Mouse (Mus musculus): ENCODE results near the gene Mpst.

Gene Mpst

GRCm38 (mm10) chr15:78406293-78406934 is at the start of gene Mpst:
TSS of gene Mpst (plus strand) at chr15:78406416.
- Histone ChIP-seq H3K9me3 (ENCODE audit: low read length) (no peaks in the 10 kb centered on the region), H3K4me1 (replicated peaks; ENCODE audit: low read depth, low read length) (peaks cover 85% of the 10 kb centered on the region), H3K36me3 (ENCODE audit: insufficient read depth, low read length) (peaks cover 15% of the 10 kb centered on the region), H3K27me3 (ENCODE audit: insufficient read depth, low read length) (peaks cover 25% of the 10 kb centered on the region), H3K4me3 (replicated peaks; ENCODE audit: low read length) (peak within 1 kb of the TSS; percentile 92)
- TF ChIP-seq NANOG (IDR thresholded peaks at IDR 0.05; ENCODE audit: borderline replicate concordance, low read length) (no peak), POU5F1 (IDR thresholded peaks at IDR 0.05; ENCODE audit: borderline replicate concordance, low read length) (no peak), CTCF (conservative IDR thresholded peaks at IDR 0.05; ENCODE audit: low read length) (no peak)

- Histone ChIP-seq H3K9me3 (ENCODE audit: low read length) (no peaks in the 10 kb centered on the region), H3K4me1 (replicated peaks; ENCODE audit: low read depth, low read length) (no peaks in the 10 kb centered on the region), H3K27me3 (ENCODE audit: insufficient read depth, low read length) (peaks cover 42% of the 10 kb centered on the region), H3K36me3 (ENCODE audit: insufficient read depth, low read length) (no peaks in the 10 kb centered on the region), H3K4me3 (replicated peaks; ENCODE audit: low read length) (no peak overlapping the region)
- TF ChIP-seq NANOG (IDR thresholded peaks at IDR 0.05; ENCODE audit: borderline replicate concordance, low read length) (no peak), CTCF (conservative IDR thresholded peaks at IDR 0.05; ENCODE audit: low read length) (no peak), POU5F1 (IDR thresholded peaks at IDR 0.05; ENCODE audit: borderline replicate concordance, low read length) (no peak)
Measured at GRCm38 (mm10) chr15:78365916-78366315, 40.3 kb upstream of the Mpst start.

- Histone ChIP-seq H3K9me3 (ENCODE audit: low read length) (no peaks in the 10 kb centered on the region), H3K36me3 (ENCODE audit: insufficient read depth, low read length) (no peaks in the 10 kb centered on the region), H3K4me1 (replicated peaks; ENCODE audit: low read depth, low read length) (no peaks in the 10 kb centered on the region), H3K4me3 (replicated peaks; ENCODE audit: low read length) (no peak overlapping the region), H3K27me3 (ENCODE audit: insufficient read depth, low read length) (peaks cover 45% of the 10 kb centered on the region)
- TF ChIP-seq NANOG (IDR thresholded peaks at IDR 0.05; ENCODE audit: borderline replicate concordance, low read length) (no peak), POU5F1 (IDR thresholded peaks at IDR 0.05; ENCODE audit: borderline replicate concordance, low read length) (no peak), CTCF (conservative IDR thresholded peaks at IDR 0.05; ENCODE audit: low read length) (no peak)
Measured at GRCm38 (mm10) chr15:78366875-78367274, 39.3 kb upstream of the Mpst start.

GRCm38 (mm10) chr15:78367811-78368210 is 38.4 kb upstream of the Mpst start:
- Histone ChIP-seq H3K27me3 (ENCODE audit: insufficient read depth, low read length) (peaks cover 50% of the 10 kb centered on the region), H3K9me3 (ENCODE audit: low read length) (no peaks in the 10 kb centered on the region)
- TF ChIP-seq POU5F1 (IDR thresholded peaks at IDR 0.05; ENCODE audit: borderline replicate concordance, low read length) (no peak), NANOG (IDR thresholded peaks at IDR 0.05; ENCODE audit: borderline replicate concordance, low read length) (no peak), CTCF (conservative IDR thresholded peaks at IDR 0.05; ENCODE audit: low read length) (no peak)

GRCm38 (mm10) chr15:78368926-78369346 is 37.3 kb upstream of the Mpst start:
- TF ChIP-seq NANOG (IDR thresholded peaks at IDR 0.05; ENCODE audit: borderline replicate concordance, low read length) (no peak), CTCF (conservative IDR thresholded peaks at IDR 0.05; ENCODE audit: low read length) (peak; percentile 79)
- H3K4me3 ChIP-seq (replicated peaks; ENCODE audit: low read length) = no peak overlapping the region
- H3K36me3 ChIP-seq (ENCODE audit: insufficient read depth, low read length) = no peaks in the 10 kb centered on the region
- no peaks in the 10 kb centered on the region for H3K9me3 ChIP-seq (ENCODE audit: low read length)
- peaks cover 53% of the 10 kb centered on the region for H3K27me3 ChIP-seq (ENCODE audit: insufficient read depth, low read length)
- no peaks in the 10 kb centered on the region for H3K4me1 ChIP-seq (replicated peaks; ENCODE audit: low read depth, low read length)

More at GRCm38 (mm10) chr15:78367811-78368210, 38.4 kb upstream of the Mpst start:
- H3K36me3 ChIP-seq (ENCODE audit: insufficient read depth, low read length) = no peaks in the 10 kb centered on the region
- H3K4me1 ChIP-seq (replicated peaks; ENCODE audit: low read depth, low read length) = no peaks in the 10 kb centered on the region
- H3K4me3 ChIP-seq (replicated peaks; ENCODE audit: low read length) = no peak overlapping the region

DNA sequence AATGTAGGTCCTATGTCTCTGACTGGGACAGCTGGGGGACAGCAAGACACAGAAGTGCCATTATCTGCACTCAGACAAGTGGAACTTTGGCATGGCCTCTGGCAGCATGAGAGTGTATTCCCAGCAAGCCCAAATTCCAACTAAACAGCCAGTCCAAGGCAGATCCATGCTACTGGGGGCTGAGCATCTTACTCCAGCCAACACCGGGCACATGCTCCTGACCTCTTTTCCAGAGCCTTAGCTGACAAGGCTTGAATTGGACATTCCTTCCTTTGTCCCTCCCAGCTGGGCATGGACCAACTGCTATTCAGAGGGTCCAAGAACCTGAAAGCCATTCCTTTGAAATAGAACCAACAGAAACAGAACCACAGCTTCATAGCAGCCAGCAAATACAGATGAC is 36.6 kb upstream of the Mpst start:
- H3K9me3 ChIP-seq (ENCODE audit: low read length) = no peaks in the 10 kb centered on the region
- no peaks in the 10 kb centered on the region for H3K4me1 ChIP-seq (replicated peaks; ENCODE audit: low read depth, low read length)
- no peak for TF ChIP-seq NANOG (IDR thresholded peaks at IDR 0.05; ENCODE audit: borderline replicate concordance, low read length)
- TF ChIP-seq POU5F1 (IDR thresholded peaks at IDR 0.05; ENCODE audit: borderline replicate concordance, low read length) = no peak
- no peak for TF ChIP-seq CTCF (conservative IDR thresholded peaks at IDR 0.05; ENCODE audit: low read length)
- H3K4me3 ChIP-seq (replicated peaks; ENCODE audit: low read length) = no peak overlapping the region
- no peaks in the 10 kb centered on the region for H3K36me3 ChIP-seq (ENCODE audit: insufficient read depth, low read length)
- H3K27me3 ChIP-seq (ENCODE audit: insufficient read depth, low read length) = peaks cover 53% of the 10 kb centered on the region

GRCm38 (mm10) chr15:78372796-78373195 is 33.4 kb upstream of the Mpst start:
- Histone ChIP-seq H3K9me3 (ENCODE audit: low read length) (no peaks in the 10 kb centered on the region), H3K4me3 (replicated peaks; ENCODE audit: low read length) (no peak overlapping the region), H3K36me3 (ENCODE audit: insufficient read depth, low read length) (no peaks in the 10 kb centered on the region), H3K27me3 (ENCODE audit: insufficient read depth, low read length) (peaks cover 39% of the 10 kb centered on the region), H3K4me1 (replicated peaks; ENCODE audit: low read depth, low read length) (no peaks in the 10 kb centered on the region)
- TF ChIP-seq NANOG (IDR thresholded peaks at IDR 0.05; ENCODE audit: borderline replicate concordance, low read length) (no peak), CTCF (conservative IDR thresholded peaks at IDR 0.05; ENCODE audit: low read length) (no peak), POU5F1 (IDR thresholded peaks at IDR 0.05; ENCODE audit: borderline replicate concordance, low read length) (no peak)

DNA sequence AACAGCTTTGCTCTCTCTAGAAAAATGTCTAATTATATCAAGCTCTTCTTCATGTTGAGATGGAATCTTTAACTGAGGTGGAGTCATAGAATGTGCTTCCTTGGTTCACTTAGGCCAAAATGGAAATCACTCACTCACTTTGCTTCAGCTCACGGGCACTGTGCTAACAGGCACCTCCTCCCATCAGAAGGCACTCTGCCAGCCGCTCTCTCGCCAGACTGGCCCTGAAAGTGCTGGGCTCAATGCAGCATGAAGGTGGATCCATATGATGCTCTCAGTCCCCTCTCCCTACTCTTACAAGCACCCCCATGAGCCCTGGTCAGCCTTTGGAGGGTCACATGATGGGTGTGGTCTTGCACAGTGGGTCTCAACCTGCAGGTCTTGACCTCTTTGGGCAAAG is 32.0 kb upstream of the Mpst start:
- Histone ChIP-seq H3K4me3 (replicated peaks; ENCODE audit: low read length) (no peak overlapping the region), H3K9me3 (ENCODE audit: low read length) (no peaks in the 10 kb centered on the region), H3K4me1 (replicated peaks; ENCODE audit: low read depth, low read length) (peaks cover 5% of the 10 kb centered on the region; the same call in 1 of the 2 replicates), H3K36me3 (ENCODE audit: insufficient read depth, low read length) (no peaks in the 10 kb centered on the region), H3K27me3 (ENCODE audit: insufficient read depth, low read length) (peaks cover 27% of the 10 kb centered on the region)
- TF ChIP-seq CTCF (conservative IDR thresholded peaks at IDR 0.05; ENCODE audit: low read length) (no peak), POU5F1 (IDR thresholded peaks at IDR 0.05; ENCODE audit: borderline replicate concordance, low read length) (no peak), NANOG (IDR thresholded peaks at IDR 0.05; ENCODE audit: borderline replicate concordance, low read length) (no peak)

DNA sequence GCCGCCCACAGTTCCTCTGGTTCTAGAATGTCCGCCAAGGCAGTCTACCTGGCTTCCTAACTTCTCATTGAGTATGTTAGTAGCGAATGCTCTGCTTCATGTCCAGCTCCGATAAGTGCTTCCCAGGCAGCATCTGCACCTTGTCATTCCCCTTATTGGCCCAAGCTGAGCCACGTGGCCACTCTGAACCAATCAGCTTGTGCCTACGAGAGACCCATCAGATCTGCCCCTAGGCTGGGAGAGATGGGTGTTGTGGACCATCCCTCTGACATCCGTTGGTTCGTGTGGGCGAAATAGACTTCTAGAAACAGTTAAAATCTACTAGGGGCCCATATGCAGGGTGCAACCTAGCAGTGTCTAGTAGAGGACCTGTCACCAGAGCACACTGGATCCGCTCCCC is 28.4 kb upstream of the Mpst start:
- H3K9me3 ChIP-seq (ENCODE audit: low read length) = no peaks in the 10 kb centered on the region
- peaks cover 15% of the 10 kb centered on the region for H3K4me1 ChIP-seq (replicated peaks; ENCODE audit: low read depth, low read length)
- no peak overlapping the region for H3K4me3 ChIP-seq (replicated peaks; ENCODE audit: low read length)
- H3K36me3 ChIP-seq (ENCODE audit: insufficient read depth, low read length) = no peaks in the 10 kb centered on the region
- TF ChIP-seq POU5F1 (IDR thresholded peaks at IDR 0.05; ENCODE audit: borderline replicate concordance, low read length) = no peak
- TF ChIP-seq CTCF (conservative IDR thresholded peaks at IDR 0.05; ENCODE audit: low read length) = no peak
- no peak for TF ChIP-seq NANOG (IDR thresholded peaks at IDR 0.05; ENCODE audit: borderline replicate concordance, low read length)
- H3K27me3 ChIP-seq (ENCODE audit: insufficient read depth, low read length) = 0 out of 2 replicates have a peak, but pooled peaks cover 5% of the 10 kb centered on the region

Data from E14TG2a.4 (cell line).